In the genomic region with DNA sequence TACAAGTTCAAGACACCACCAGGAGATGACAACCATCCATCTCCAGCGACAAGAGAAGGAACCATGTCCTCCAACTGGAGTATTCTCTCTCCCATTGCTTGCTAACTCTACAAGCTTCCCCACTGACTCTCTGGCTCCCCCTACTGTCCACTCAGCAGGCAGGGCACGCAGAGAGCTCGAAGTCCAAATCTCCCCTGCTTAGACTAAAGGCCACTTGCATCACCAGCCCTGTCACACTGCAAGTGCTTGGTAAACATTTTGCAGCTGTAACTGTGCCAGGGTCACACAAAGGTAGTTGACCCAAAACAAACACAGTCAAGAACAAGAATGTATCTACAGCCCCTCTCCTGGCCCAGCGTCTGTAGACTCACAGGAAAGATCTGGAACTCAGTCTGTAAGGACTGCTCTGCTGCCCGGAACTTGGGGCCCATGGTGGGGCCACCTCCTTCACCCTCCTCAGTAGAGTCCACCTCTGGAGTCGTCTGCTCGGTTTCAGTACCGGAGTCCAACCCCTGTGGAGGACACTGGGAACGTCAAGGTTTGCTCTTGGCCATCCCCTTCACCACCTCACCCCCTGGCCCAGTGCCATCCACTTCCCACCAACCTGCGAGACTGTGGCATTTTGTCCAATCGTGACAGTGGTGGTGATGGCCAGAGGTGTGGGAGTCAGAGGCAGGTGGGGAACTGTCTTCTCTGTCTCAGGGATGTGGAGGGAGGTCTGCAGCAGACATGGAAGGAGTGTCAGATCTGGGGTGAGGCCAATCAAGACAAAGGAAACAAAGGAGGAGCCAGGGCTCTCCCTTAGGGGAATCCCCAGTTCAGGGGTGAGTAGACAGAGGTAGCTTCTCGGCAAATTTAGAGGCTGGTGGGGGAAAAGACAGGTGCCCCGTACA, we compare ENCODE assay signal across 9 mouse cellular contexts. TPM values are rescaled to one million over a fixed set of nuclear protein-coding genes. Genes with fewer than 3 reads are reported as not detected.
A peak's percentile ranks its signal among the peaks of the same experiment; 100 is the strongest.
DNase-seq lines count a peak whose midpoint lies in the region; ATAC-seq and TF ChIP-seq lines count a peak whose summit lies in the region.
"Had no signal": no experiment of that assay in that cellular context is flagged by ENCODE, and none has a peak within 500 bp of the region (broad histone marks: within the 10 kb centered on the region; RNA-seq: fewer than 3 reads in every experiment).

No protein-coding gene starts in this region.

- no peak for TF ChIP-seq EP300 in MEL (IDR thresholded peaks at IDR 0.05; ENCODE audit: low read depth in 1 of 2, low read length in 2 of 2)

- no peak for TF ChIP-seq POLR2A in MEL (IDR thresholded peaks at IDR 0.05; ENCODE audit: control insufficient read depth in 1 of 2, insufficient read depth in 1 of 2, low read depth in 1 of 2, low read length in 2 of 2, poor library complexity in 1 of 2)

- peak; percentile 100 for TF ChIP-seq CTCF in MEL (IDR thresholded peaks at IDR 0.05 in 2 of 3, conservative IDR thresholded peaks at IDR 0.05 in 1 of 3; ENCODE audit: control insufficient read depth in 1 of 3, insufficient read depth in 1 of 3, low read depth in 2 of 3, low read length in 3 of 3, poor library complexity in 1 of 3, severe bottlenecking in 1 of 3)

- no peaks in the 10 kb centered on the region for H3K27me3 ChIP-seq in kidney, embryonic 14.5 days (ENCODE audit: control insufficient read depth, insufficient read depth, low read length)
- H3K27me3 ChIP-seq in MEL (ENCODE audit: control insufficient read depth in 1 of 2, insufficient read depth in 2 of 2, low read length in 2 of 2): peaks cover 11 to 12% of the 10 kb centered on the region in 2 experiments

- WGBS in kidney, embryonic 14.5 days: 75% methylated on average over 13 of the region's 13 CpGs

- no peaks in the 10 kb centered on the region for H3K4me1 ChIP-seq in kidney, embryonic 14.5 days (ENCODE audit: control insufficient read depth, insufficient read depth, low read length)
- no peaks in the 10 kb centered on the region for H3K4me1 ChIP-seq in MEL (ENCODE audit: control insufficient read depth in 1 of 2, insufficient read depth in 2 of 2, low read length in 2 of 2)

- intact Hi-C loops in left cerebral cortex, postnatal 10 days (cut with DNase I): no loop called here

- H3K4me2 ChIP-seq in kidney, embryonic 14.5 days (replicated peaks; ENCODE audit: low read depth, low read length): no peak overlapping the region

- no peaks in the 10 kb centered on the region for H3K36me3 ChIP-seq in kidney, embryonic 14.5 days (ENCODE audit: control insufficient read depth, insufficient read depth, low read length)
- no peaks in the 10 kb centered on the region for H3K36me3 ChIP-seq in MEL (ENCODE audit: control insufficient read depth in 1 of 2, insufficient read depth in 2 of 2, low read length in 2 of 2)

- no peak overlapping the region for H3K4me3 ChIP-seq in kidney, embryonic 14.5 days (ENCODE audit: low read length)
- no peak overlapping the region for H3K4me3 ChIP-seq in MEL (ENCODE audit: control insufficient read depth in 1 of 2, insufficient read depth in 1 of 2, low read depth in 2 of 2, low read length in 2 of 2)

- H3K27ac ChIP-seq in kidney, embryonic 14.5 days (ENCODE audit: low read depth, low read length): no peak overlapping the region
- no peak overlapping the region for H3K27ac ChIP-seq in MEL (ENCODE audit: control insufficient read depth, low read depth, low read length)

- no peak for ATAC-seq in kidney, embryonic 14.5 days (ENCODE audit: low FRiP score, low TSS enrichment)

- no peaks in the 10 kb centered on the region for H3K79me2 ChIP-seq in MEL (ENCODE audit: control insufficient read depth, insufficient read depth, low read length, poor library complexity)

- peak; percentile 73 for DNase-seq in kidney, adult 11 months
- DNase-seq in MEL (ENCODE audit: low read depth, low spot score): peak; percentile 94
- peak; percentile 11 for DNase-seq in cerebellum, adult 9-10 months
- peak; percentile 39 to 53 for DNase-seq in heart, adult 9 months (ENCODE audit: low spot score in 2 of 2)
- DNase-seq in left cerebral cortex, postnatal 10 days (ENCODE audit: extremely low spot score in 1 of 2, low spot score in 2 of 2): peak; percentile 24 to 61
- DNase-seq in mesoderm, embryonic 11.5 days (ENCODE audit: low read depth, low spot score): peak; percentile 44
- peak; percentile 53 for DNase-seq in thymus, postnatal 0 days (ENCODE audit: low spot score)

- H3K9me3 ChIP-seq in kidney, embryonic 14.5 days (ENCODE audit: control insufficient read depth, low read length): peaks cover 3% of the 10 kb centered on the region; the same call in 1 of the 2 replicates
- no peaks in the 10 kb centered on the region for H3K9me3 ChIP-seq in MEL (replicated peaks; ENCODE audit: insufficient read depth, low read length)

- no peak overlapping the region for H3K9ac ChIP-seq in kidney, embryonic 14.5 days (ENCODE audit: low read depth, low read length)
- no peak overlapping the region for H3K9ac ChIP-seq in MEL (ENCODE audit: control insufficient read depth, low read depth, low read length, poor library complexity, severe bottlenecking)

- peak; percentile 94 for TF ChIP-seq RAD21 in MEL (IDR thresholded peaks at IDR 0.05; ENCODE audit: low read depth, low read length)

TF ChIP-seq in MEL, 35 proteins besides CTCF, POLR2A, EP300 and RAD21:
- TF ChIP-seq ZMIZ1 (IDR thresholded peaks at IDR 0.05; ENCODE audit: low read depth, low read length): no peak
- TF ChIP-seq SMC3 (IDR thresholded peaks at IDR 0.05; ENCODE audit: low read depth, low read length): peak; percentile 98
- TF ChIP-seq ZC3H11A (IDR thresholded peaks at IDR 0.05; ENCODE audit: low read depth, low read length): peak; percentile 89

RNA-seq across cellular contexts. Expression of a gene that starts 10.4 kb away (rescaled TPM):
- polyA plus RNA-seq in kidney, embryonic 14.5 days (2014; fragmentation: Nextera tagmentation; extraction: Ambion mirVana): 0.73 and 0.77 TPM in 2 replicates
- total RNA-seq in MEL (2012; rRNA removed): 0.07 and 0.08 TPM in 2 replicates
- under 1 TPM in 1 of 2 experiments, not detected in 1; 0.53 TPM for polyA plus RNA-seq in MEL (2012; ENCODE audit: insufficient read depth in 1 of 2, insufficient read length in 2 of 2, low read depth in 1 of 2, low replicate concordance in 2 of 2, missing spikeins in 1 of 2)
- total RNA-seq in left cerebral cortex, postnatal 10 days (2021): 1 to 10 TPM in 1 of 2 experiments, under 1 TPM in 1; 0.99 to 1.6 TPM
- polyA plus RNA-seq in thymus, postnatal 0 days (2015; fragmentation: Nextera tagmentation; extraction: Ambion mirVana): 1.8 and 1.9 TPM in 2 replicates

RNA-seq across cellular contexts. Expression of a gene that starts 13.8 kb away (rescaled TPM):
- not detected in 2 replicates for polyA plus RNA-seq in kidney, embryonic 14.5 days (2014; fragmentation: Nextera tagmentation; extraction: Ambion mirVana)
- total RNA-seq in MEL (2012; rRNA removed): not detected in 2 replicates
- not detected for polyA plus RNA-seq in MEL (2012; ENCODE audit: insufficient read depth in 1 of 2, insufficient read length in 2 of 2, low read depth in 1 of 2, low replicate concordance in 2 of 2, missing spikeins in 1 of 2)
- not detected for total RNA-seq in left cerebral cortex, postnatal 10 days (2021)
- polyA plus RNA-seq in thymus, postnatal 0 days (2015; fragmentation: Nextera tagmentation; extraction: Ambion mirVana): not detected in 2 replicates
- polyA plus RNA-seq: neural tube, embryonic 14.5 days had no signal

RNA-seq across cellular contexts. Expression of a gene that starts 58.4 kb away (rescaled TPM):
- 4.1 and 5.1 TPM in 2 replicates for polyA plus RNA-seq in kidney, embryonic 14.5 days (2014; fragmentation: Nextera tagmentation; extraction: Ambion mirVana)
- total RNA-seq in MEL (2012; rRNA removed): 0.26 and 0.54 TPM in 2 replicates
- polyA plus RNA-seq in MEL (2012; ENCODE audit: insufficient read depth in 1 of 2, insufficient read length in 2 of 2, low read depth in 1 of 2, low replicate concordance in 2 of 2, missing spikeins in 1 of 2): 1 to 10 TPM in 1 of 2 experiments, not detected in 1; 1.9 TPM
- total RNA-seq in left cerebral cortex, postnatal 10 days (2021): 100 to 1,000 TPM; 221 to 232 TPM
- 0.24 and 0.52 TPM in 2 replicates for polyA plus RNA-seq in thymus, postnatal 0 days (2015; fragmentation: Nextera tagmentation; extraction: Ambion mirVana)

Comparison
In these comparisons a context has a peak if more than half of its experiments do, and no peak if none do; other contexts are left out.
1. DNase-seq: peak in every context shown above with its lines; median percentile 94 in MEL; 73 in kidney, adult 11 months; 53 in thymus, postnatal 0 days; 46 in heart, adult 9 months; 44 in mesoderm, embryonic 11.5 days; 42 in left cerebral cortex, postnatal 10 days; 11 in cerebellum, adult 9-10 months.